Mouse (Mus musculus) spleen, embryonic (tissue): Measurements from ENCODE around the gene Has3.

Experiments used
- CTCF ChIA-PET: fragments of 350-600 bp; sonication (Branson Sonifier 250); formaldehyde crosslinking; loops from one replicate; lab custom pipeline; 2022; lab: Charles Lee

The Has3 gene

DNA sequence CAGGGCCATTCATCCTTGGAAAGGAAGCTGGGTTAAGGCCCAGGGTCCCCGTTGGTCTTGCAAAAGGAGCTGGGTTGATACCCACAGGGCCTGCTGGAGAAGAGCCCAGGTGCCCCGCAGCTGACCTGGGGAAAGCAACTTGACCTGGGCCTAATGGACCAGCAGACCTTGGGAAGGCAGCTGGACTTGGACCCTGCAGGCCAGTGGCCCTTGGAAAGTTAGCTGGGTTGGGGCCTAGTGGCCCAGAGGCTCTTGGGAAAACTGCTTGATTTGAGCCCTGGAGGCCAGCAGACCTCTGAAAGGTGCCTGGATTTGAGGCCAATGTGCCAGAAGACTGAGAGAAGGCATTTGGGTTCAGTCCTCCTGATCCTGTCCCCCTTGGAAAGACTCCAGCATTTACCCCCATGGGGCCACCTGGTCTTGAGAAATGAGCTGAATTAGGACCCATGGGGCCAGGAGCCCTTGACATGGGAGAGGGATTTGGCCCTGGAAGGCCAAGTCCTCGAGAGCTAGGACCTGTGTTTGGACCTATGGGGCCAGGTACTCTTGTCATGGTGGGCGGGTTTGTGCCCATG, 14.9 kb downstream of the Has3 start:
- CTCF ChIA-PET = interaction anchor here (1.1 kb wide), 1 partner anchor 11 kb away, joined by 3 read pairs; no protein-coding TSS in a partner anchor

- CTCF ChIA-PET = no interaction called here
Observed at GRCm38 (mm10) chr8:106887336-106888189, 17.5 kb downstream of the Has3 start.

DNA sequence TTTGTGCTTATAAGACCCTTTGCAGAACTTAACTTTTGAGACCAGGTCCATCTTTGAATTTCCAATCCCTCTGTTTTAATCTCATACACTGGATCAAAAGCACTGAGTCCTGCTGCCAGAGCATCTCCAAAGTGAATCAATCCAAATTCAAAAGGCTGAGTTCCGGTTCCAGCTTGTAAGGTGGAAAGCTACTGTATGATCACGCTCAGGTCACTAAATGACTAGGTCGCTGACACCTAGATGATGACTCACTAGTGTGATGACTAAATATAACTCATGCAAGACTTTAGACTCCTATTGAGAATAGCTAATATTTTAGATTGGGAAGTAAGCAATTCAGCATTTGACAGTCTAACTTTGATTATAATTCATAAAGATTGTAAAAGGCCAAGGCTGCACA, 18.8 kb downstream of the Has3 start:
- CTCF ChIA-PET = interaction anchor here (0.6 kb wide), 1 partner anchor 357 kb away, joined by 5 read pairs; no protein-coding TSS in a partner anchor

- CTCF ChIA-PET = interaction anchor here (0.6 kb wide), 1 partner anchor 10 kb away, joined by 3 read pairs; no protein-coding TSS in a partner anchor
Observed at GRCm38 (mm10) chr8:106892210-106892805, 22.3 kb downstream of the Has3 start.

DNA sequence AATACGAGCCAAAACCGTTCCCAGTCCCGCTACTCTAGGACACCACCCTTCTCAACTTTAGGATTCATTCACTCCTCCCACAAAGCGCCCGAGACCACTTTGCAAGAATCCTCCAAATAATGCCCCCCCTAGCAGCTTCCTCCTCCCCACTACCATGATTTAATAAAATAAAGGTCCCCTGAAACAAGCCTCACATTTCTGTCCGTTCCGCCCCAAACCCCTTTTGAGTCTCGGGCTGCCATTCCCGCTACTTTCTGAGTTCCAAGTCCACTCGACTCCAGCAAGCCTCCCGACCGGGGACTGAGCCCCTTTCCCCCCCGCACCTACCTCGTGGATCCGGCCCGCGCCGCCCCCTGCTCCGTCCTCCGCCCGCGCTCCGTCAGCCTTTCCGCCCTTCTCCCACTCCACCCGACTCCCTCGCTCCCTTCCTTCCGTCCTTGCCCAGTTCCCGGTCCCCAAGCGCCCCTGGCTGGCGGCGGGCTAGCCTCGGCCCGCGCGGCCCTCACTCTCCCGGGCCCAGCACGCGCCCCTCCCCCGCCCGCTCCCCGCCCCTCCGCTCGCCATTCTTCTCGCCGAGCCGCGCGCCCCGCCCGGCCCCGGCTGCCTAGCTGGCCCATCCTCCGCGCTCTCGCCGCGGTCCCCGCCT, 22.9 kb downstream of the Has3 start:
- CTCF ChIA-PET = interaction anchor here (0.6 kb wide), 1 partner anchor 157 kb away, joined by 6 read pairs; no protein-coding TSS in a partner anchor

DNA sequence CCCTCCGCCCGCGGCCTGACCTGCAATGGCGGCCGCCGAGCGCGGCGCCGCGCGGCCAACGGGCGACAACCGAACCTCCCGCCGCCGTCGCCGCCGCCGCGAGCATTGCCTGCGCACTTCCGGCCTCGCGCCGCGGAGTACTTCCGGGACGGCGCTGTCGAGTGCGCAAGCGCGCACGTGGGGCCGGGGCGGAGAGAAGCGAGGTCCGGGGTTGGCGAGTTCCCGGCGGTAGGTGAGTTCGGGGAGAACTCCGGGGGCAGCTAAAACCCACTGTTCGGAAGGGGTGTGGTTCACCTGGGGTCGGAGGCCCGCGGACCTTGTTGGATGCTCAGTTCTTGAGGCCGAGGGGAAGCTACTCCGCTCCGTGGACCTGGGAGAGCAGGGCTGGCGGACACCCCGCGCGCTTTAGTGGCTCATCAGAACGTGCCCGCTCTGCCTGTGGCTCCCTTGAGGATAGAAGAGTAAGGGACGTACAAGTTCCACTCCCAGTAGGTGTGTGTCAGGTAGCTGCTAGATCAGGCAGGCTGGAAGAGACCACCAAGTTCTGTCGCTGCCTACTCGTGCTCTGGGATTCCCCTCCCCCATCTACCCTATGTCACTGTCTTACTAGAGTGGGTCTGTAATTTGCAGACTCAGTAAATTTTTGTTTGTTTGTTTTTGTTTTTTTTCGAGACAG, 23.6 kb downstream of the Has3 start, which contains the start of gene Utp4:
Utp4 (plus strand) TSS at position 156 of the 676 bp plus-strand sequence.
- CTCF ChIA-PET = no interaction called here

- CTCF ChIA-PET = interaction anchor here (0.5 kb wide), 1 partner anchor 1781 kb away, joined by 3 read pairs; no protein-coding TSS in a partner anchor
Observed at GRCm38 (mm10) chr8:106899473-106899872, 29.4 kb downstream of the Has3 start.

GRCm38 (mm10) chr8:106905727-106906480, 35.9 kb downstream of the Has3 start:
- CTCF ChIA-PET = interaction anchor here (0.5 to 1.3 kb wide), 4 partner anchors 19 to 205 kb away, joined by 3 to 7 read pairs (median 5); no protein-coding TSS in a partner anchor

DNA sequence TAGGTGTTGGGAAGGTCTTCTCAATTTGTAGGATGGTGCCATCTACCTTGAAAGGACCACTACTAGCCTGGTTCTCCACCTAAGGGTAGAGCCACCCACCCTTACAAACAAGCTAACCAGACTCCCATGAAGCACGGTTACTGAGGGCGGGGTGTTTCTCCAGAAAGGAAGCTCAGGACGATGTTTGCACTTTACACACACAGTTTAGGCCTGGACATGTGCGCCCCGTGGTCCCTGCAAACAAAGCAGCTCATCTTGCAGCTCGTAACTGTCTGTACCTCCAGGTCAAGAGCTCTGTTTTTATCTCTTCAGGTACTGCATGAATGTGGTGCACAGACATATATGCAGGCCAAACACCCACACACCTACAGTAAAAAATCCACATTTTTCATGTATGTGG, 36.6 kb downstream of the Has3 start:
- CTCF ChIA-PET = interaction anchor here (0.5 to 1.3 kb wide), 3 partner anchors 18 to 206 kb away, joined by 3 to 7 read pairs (median 5); no protein-coding TSS in a partner anchor

DNA sequence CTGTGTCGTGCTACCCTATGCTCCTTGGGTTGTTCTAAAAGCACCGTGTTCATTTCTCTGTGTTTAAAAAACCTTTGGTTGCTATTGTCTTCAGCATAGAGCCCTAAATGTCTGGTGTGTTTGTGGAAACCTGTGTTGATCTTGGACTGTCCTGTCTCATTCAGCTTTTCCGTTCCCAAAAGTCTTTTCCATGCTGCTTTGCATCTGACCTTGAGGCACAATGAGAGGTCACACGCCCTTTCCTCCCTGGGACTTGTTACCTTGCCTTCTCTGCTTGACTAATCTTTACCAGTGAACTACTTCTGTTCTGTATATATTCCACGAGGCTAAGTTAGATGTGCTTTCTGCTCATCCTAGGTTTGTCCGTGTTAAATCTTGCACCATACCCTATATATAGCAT, 37.4 kb downstream of the Has3 start:
- CTCF ChIA-PET = no interaction called here

- CTCF ChIA-PET = interaction anchor here (0.7 kb wide), 1 partner anchor 27 kb away, joined by 3 read pairs; no protein-coding TSS in a partner anchor
Observed at GRCm38 (mm10) chr8:106908291-106908690, 38.2 kb downstream of the Has3 start.

GRCm38 (mm10) chr8:106913631-106914030, 43.6 kb downstream of the Has3 start:
- CTCF ChIA-PET = no interaction called here

DNA sequence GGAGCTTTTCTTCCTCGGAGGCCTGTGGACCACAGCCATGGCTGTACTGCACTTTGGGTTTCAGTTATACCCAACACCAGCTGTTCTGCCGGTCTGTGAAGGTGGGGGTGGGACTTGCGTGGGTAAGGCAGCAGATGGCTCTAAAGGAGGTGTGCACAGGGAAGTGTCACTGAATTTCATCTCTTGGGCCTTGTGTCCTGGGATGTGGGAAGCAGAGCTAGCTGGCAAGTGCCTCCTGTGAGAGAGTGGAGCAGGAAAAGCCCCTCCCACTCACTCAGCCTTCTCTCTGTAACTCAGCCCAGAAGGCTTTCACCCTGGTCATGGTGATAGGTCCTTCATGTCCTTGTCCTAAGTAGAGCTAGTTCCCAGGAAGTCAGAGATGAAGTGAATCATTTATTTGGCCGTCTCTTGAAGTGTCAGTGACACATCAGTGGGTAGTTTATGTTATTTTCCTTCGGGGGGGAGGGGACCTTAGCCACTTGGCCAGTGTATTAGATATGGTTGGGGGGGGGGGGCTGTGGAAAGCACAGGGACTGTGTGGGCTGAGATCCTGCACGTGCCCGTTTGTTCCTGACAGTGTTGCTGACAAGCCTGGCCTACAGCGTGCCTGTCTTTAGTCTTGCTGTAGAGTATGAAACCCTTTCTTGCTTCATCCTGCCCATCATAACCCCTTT, 49.8 kb downstream of the Has3 start:
- CTCF ChIA-PET = no interaction called here

DNA sequence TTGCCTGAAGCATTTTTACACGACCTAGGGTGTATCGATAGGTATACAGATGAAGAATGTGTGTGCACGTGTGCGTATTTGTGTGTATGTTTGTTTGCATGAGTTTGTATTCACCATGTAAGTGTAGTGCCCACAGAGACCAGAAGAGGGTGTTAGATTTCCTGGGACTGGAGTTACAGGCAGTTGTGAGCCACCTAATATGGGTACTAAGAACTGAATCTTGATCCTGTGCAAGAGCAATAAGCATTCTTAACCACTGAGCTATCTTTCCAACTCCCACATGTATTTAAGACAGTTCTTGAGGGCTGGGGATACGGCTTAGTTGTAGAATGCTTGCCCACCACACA, 50.3 kb downstream of the Has3 start:
- CTCF ChIA-PET = no interaction called here

DNA sequence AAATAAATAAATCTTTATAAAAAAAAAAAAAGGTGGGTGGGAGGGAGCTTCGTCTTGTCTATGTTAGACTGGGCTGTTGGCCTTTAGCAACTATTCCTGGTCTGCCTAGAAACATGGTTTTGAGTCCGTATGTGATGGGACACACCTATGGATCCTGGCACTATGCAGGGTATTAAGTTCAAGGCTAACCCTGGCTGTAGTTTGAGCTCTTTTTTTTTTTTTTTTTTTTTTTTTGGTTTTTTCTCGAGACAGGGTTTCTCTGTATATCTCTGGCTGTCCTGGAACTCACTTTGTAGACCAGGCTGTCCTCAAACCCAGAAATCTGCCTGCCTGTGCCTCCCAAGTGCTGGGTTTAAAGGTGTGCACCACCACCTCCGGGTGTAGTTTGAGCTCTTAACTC, 54.0 kb downstream of the Has3 start:
- CTCF ChIA-PET = interaction anchor here (0.5 to 0.9 kb wide), 2 partner anchors 18 to 155 kb away, joined by 5 to 19 read pairs; no protein-coding TSS in a partner anchor

- CTCF ChIA-PET = interaction anchor here (0.8 to 0.9 kb wide), 2 partner anchors 10 to 19 kb away, joined by 5 to 7 read pairs; partner anchors contain the start of gene Sntb2
Observed at GRCm38 (mm10) chr8:106924904-106925349, 54.9 kb downstream of the Has3 start.

- CTCF ChIA-PET = interaction anchor here (0.8 kb wide), 1 partner anchor 10 kb away, joined by 7 read pairs; the partner anchor contains the start of gene Sntb2
Observed at GRCm38 (mm10) chr8:106925446-106925845, 55.4 kb downstream of the Has3 start.

DNA sequence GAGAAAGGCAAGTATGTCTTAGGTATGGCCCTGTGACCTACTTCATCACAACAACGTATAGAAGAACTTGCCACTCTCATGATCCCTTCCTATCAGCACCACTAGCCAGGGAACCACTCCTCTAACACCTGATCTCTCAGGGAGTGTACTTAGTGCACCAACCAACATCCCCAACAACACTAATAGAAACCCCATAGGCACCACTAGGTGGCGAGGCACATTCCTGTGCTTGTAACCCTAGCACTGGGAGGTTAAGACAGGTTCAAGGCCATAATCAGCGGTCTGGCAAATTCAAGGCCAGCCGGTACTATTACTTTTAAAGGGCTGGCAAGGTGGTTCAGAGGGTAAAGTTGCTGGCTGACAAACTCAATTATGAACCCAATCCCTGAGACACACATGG, 57.2 kb downstream of the Has3 start:
- CTCF ChIA-PET = no interaction called here

- CTCF ChIA-PET = interaction anchor here (0.7 kb wide), 1 partner anchor 51 kb away, joined by 4 read pairs; no protein-coding TSS in a partner anchor
Observed at GRCm38 (mm10) chr8:106928182-106928581, 58.1 kb downstream of the Has3 start.
